Mouse (Mus musculus): Measurements from ENCODE around the gene Mroh7. TPM values are rescaled to one million over a fixed set of nuclear protein-coding genes. Genes with fewer than 3 reads are reported as not detected.
A peak's percentile ranks its signal among the peaks of the same experiment; 100 is the strongest.

Gene Mroh7
- total RNA-seq, 2 experiments from 2014 or later = 2.1 to 2.2 TPM

- intact Hi-C loops (cut with DNase I) = no loop called here
- DNase-seq (ENCODE audit: low spot score in 2 of 2) = no peak
Observed at GRCm38 (mm10) chr4:106645797-106646196, 84.9 kb downstream of the Mroh7 start.

DNA sequence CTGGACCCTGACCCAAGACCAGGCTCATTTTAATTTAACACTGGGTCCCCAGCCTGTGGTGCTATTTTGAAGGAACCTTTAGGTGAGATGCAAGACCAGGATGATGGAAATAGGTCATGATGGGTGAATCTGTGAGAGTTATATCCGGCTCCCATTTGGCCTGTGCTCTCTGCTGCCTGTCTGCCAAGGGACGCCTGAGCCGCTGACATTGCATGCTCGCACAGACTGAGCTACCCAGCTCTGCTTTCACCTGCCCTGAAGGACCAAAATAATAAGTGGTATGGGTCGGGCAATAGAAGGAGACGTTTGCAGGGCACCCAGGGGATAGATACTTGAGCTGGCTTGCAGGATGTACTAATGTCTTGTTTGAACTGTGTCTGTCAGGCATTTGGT, 86.5 kb downstream of the Mroh7 start:
- intact Hi-C loops (cut with DNase I) = no loop called here
- DNase-seq (ENCODE audit: low spot score in 2 of 2) = no peak

DNA sequence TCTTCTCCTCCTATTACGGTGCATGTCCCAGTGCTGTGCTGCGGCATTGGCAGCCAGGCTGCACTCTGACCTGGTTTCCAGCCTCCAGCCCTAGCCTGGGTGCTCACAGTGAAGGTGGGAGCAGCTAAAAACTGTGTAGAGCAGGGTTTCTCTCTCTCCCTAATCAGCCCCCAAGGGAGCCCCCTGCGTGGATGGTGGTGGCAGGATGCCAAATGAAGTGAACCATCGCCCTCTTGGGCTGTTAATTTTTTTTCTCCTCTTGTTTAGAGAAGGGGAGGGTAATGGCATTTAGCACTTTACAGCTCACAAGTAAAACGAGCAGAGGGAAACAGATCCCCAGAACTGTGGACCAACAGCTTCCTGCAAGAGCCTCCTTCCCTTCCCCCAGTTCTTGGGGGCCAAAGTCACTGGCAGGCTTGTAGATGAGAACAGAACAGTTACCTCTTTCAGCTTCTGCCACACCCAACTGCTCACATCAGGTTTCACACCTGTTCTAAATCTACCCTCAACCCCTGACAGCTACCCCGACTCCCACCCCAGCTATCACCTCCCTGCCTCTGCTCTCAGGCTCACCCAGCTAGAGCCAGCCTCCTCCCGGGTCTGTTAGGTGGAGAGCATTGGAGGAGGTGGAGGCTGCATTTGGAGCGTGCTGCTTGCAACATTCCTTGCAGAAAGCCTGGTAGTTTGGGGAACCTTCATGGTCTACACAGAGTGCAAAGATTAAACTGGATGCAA, 87.1 kb downstream of the Mroh7 start:
- DNase-seq (ENCODE audit: low spot score in 2 of 2) = no peak
- intact Hi-C loops (cut with DNase I) = no loop called here

- intact Hi-C loops (cut with DNase I) = loop anchor here (5.0 kb wide), 1 partner anchor 538 kb away; no protein-coding TSS in a partner anchor
- DNase-seq (ENCODE audit: low spot score in 2 of 2) = no peak
Observed at GRCm38 (mm10) chr4:106634086-106634479, 96.6 kb downstream of the Mroh7 start.

DNA sequence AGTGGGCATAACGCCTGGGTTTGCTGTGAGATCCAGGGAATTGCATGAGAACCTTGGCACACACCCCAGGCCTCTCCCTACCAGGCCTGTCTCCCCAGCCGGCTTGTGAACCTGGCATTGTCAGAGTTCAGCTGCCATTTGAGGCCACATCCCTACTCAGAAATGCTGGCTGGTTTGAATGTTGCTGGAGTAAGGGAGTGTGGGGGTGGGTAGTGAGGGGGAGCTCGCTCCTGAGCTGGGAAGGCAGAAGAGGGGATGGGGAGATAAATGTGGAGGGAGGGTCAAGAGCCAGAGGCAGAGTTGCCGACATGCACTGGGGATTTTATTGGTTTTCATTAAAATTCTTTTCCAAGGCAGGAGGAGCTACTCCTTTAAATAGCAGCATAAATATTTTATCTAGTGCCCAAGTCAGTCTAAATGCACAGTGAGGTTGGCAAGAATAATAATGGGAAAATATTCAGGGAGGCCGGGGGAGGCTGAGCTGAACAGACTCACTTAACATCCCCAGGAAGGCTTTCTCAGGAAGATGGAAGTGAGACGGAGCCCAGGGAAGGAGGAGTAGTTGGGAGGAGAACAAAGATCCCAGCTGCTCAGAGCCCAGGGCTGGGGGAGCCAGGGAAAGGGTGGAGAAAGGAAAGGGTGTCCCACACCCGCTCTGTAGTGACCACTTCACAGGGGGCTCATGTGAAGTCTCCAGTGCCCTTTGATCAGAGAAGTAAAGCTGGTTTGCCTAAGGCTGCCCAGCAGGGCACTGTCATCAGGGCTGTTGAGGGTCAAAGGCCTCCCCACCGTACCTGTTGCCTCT, 97.2 kb downstream of the Mroh7 start:
- DNase-seq (ENCODE audit: low spot score in 2 of 2) = peak in 1 of 2 experiments; percentile 40
- intact Hi-C loops (cut with DNase I) = loop anchor here (5.0 kb wide), 1 partner anchor 539 kb away; no protein-coding TSS in a partner anchor

DNA sequence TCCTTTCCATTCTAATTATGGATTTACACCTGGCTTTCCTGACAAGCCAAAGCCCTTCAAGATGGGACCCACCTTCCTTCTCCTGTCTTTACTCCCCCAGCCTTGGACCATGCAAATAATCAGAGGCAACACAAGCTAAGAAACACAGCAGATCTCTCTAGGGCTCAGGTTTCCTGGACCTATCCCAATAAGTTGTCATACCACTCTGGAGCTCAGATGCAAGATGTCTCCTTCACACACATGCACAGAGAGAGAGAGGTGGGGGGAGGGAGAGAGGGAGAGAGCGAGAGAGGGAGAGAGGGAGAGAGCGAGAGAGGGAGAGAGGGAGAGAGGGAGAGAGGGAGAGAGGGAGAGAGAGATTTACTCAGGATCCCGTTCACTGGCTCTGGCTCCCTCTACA, 98.4 kb downstream of the Mroh7 start:
- intact Hi-C loops (cut with DNase I) = loop anchor here (5.0 kb wide), 1 partner anchor 540 kb away; no protein-coding TSS in a partner anchor
- no peak for DNase-seq (ENCODE audit: low spot score in 2 of 2)

Other genes starting within 250 kb of the Mroh7 start
- gene Bsnd, start 238.6 kb downstream of the Mroh7 start, total RNA-seq (2021) = not detected
- gene Dhcr24, start 169.9 kb downstream of the Mroh7 start, total RNA-seq (2021) = 100 to 1,000 TPM; 112 to 119 TPM
- gene Lexm, start 113.7 kb downstream of the Mroh7 start, total RNA-seq (2021) = under 1 TPM in 1 of 2 experiments, not detected in 1; 0.37 TPM
- 1 to 10 TPM; 1.7 to 2.0 TPM for gene Ttc22, start 108.5 kb downstream of the Mroh7 start, total RNA-seq (2021)
- gene Pars2, start 79.9 kb downstream of the Mroh7 start, total RNA-seq (2021) = 1 to 10 TPM; 6.3 to 6.5 TPM
- 10 to 100 TPM; 41.2 to 43.7 TPM for gene Ttc4, start 52.0 kb downstream of the Mroh7 start, total RNA-seq (2021)
- not detected for gene Fam151a, start 3.0 kb upstream of the Mroh7 start, total RNA-seq (2021)
- gene Acot11, start 74.1 kb upstream of the Mroh7 start, total RNA-seq (2021) = 10 to 100 TPM; 30.5 to 34.1 TPM
- gene Ssbp3, start 179.8 kb upstream of the Mroh7 start, total RNA-seq (2021) = 100 to 1,000 TPM; 109 to 115 TPM

Measured in left cerebral cortex, postnatal 14 days (tissue).